Mouse (Mus musculus): ENCODE measurements around the gene Fam133b. TPM values are rescaled to one million over a fixed set of nuclear protein-coding genes. Genes with fewer than 3 reads are reported as not detected.

Fam133b gene
- polyA plus RNA-seq, 1 experiment from 2014 or later = 17.1 TPM

- Histone ChIP-seq H3K4me1 (ENCODE audit: control insufficient read depth in 2 of 2, insufficient read depth in 2 of 2, low read length in 2 of 2) (peaks cover 18 to 31% of the 10 kb centered on the region in 2 experiments), H3K9me3 (ENCODE audit: control insufficient read depth, low read length) (no peaks in the 10 kb centered on the region), H3K9ac (ENCODE audit: low read length) (no peak overlapping the region), H3K4me2 (ENCODE audit: low read length) (no peak overlapping the region), H3K4me3 (ENCODE audit: control insufficient read depth in 1 of 2, insufficient read depth in 1 of 2, low read depth in 1 of 2, low read length in 2 of 2) (no peak overlapping the region), H3K27me3 (ENCODE audit: control insufficient read depth, insufficient read depth, low read length) (no peaks in the 10 kb centered on the region), H3K36me3 (ENCODE audit: control insufficient read depth, insufficient read depth, low read length) (no peaks in the 10 kb centered on the region), H3K27ac (replicated peaks in 1 of 2; ENCODE audit: control insufficient read depth in 1 of 2, insufficient read depth in 1 of 2, low read depth in 2 of 2, low read length in 2 of 2) (peak overlapping the region; percentile 20 to 46; a peak in 3 of 4 replicates)
- peak; percentile 83 for ATAC-seq (ENCODE audit: insufficient number of reproducible peaks, insufficient read depth, low FRiP score, low read depth)
- WGBS = 33% methylated on average over 11 of the region's 11 CpGs
Observed at GRCm38 (mm10) chr5:3502610-3503350, 40.9 kb upstream of the Fam133b start.

GRCm38 (mm10) chr5:3503373-3503772 is 40.3 kb upstream of the Fam133b start:
- Histone ChIP-seq H3K4me2 (ENCODE audit: low read length) (no peak overlapping the region), H3K27ac (replicated peaks in 1 of 2; ENCODE audit: control insufficient read depth in 1 of 2, insufficient read depth in 1 of 2, low read depth in 2 of 2, low read length in 2 of 2) (peak overlapping the region; percentile 20 to 46; a peak in 1 of 4 replicates), H3K36me3 (ENCODE audit: control insufficient read depth, insufficient read depth, low read length) (no peaks in the 10 kb centered on the region), H3K4me1 (ENCODE audit: control insufficient read depth in 2 of 2, insufficient read depth in 2 of 2, low read length in 2 of 2) (peaks cover 18 to 31% of the 10 kb centered on the region in 2 experiments), H3K9ac (ENCODE audit: low read length) (no peak overlapping the region), H3K4me3 (ENCODE audit: control insufficient read depth in 1 of 2, insufficient read depth in 1 of 2, low read depth in 1 of 2, low read length in 2 of 2) (no peak overlapping the region), H3K9me3 (ENCODE audit: control insufficient read depth, low read length) (no peaks in the 10 kb centered on the region), H3K27me3 (ENCODE audit: control insufficient read depth, insufficient read depth, low read length) (no peaks in the 10 kb centered on the region)
- no peak for ATAC-seq (ENCODE audit: insufficient number of reproducible peaks, insufficient read depth, low FRiP score, low read depth)
- 72% methylated on average over 4 of the region's 4 CpGs for WGBS

- WGBS = 58% methylated on average over 9 of the region's 9 CpGs
- H3K4me3 ChIP-seq (ENCODE audit: control insufficient read depth in 1 of 2, insufficient read depth in 1 of 2, low read depth in 1 of 2, low read length in 2 of 2) = no peak overlapping the region
- H3K27me3 ChIP-seq (ENCODE audit: control insufficient read depth, insufficient read depth, low read length) = no peaks in the 10 kb centered on the region
- ATAC-seq (ENCODE audit: insufficient number of reproducible peaks, insufficient read depth, low FRiP score, low read depth) = no peak
- H3K4me2 ChIP-seq (ENCODE audit: low read length) = no peak overlapping the region
- peaks cover 18 to 31% of the 10 kb centered on the region in 2 experiments for H3K4me1 ChIP-seq (ENCODE audit: control insufficient read depth in 2 of 2, insufficient read depth in 2 of 2, low read length in 2 of 2)
- no peaks in the 10 kb centered on the region for H3K9me3 ChIP-seq (ENCODE audit: control insufficient read depth, low read length)
- no peak overlapping the region for H3K27ac ChIP-seq (replicated peaks in 1 of 2; ENCODE audit: control insufficient read depth in 1 of 2, insufficient read depth in 1 of 2, low read depth in 2 of 2, low read length in 2 of 2)
- H3K36me3 ChIP-seq (ENCODE audit: control insufficient read depth, insufficient read depth, low read length) = no peaks in the 10 kb centered on the region
- H3K9ac ChIP-seq (ENCODE audit: low read length) = no peak overlapping the region
Observed at GRCm38 (mm10) chr5:3503836-3504323, 39.8 kb upstream of the Fam133b start.

GRCm38 (mm10) chr5:3504453-3504852 is 39.2 kb upstream of the Fam133b start:
- Histone ChIP-seq H3K4me2 (ENCODE audit: low read length) (no peak overlapping the region), H3K9me3 (ENCODE audit: control insufficient read depth, low read length) (no peaks in the 10 kb centered on the region), H3K36me3 (ENCODE audit: control insufficient read depth, insufficient read depth, low read length) (no peaks in the 10 kb centered on the region), H3K9ac (ENCODE audit: low read length) (no peak overlapping the region), H3K27ac (replicated peaks in 1 of 2; ENCODE audit: control insufficient read depth in 1 of 2, insufficient read depth in 1 of 2, low read depth in 2 of 2, low read length in 2 of 2) (no peak overlapping the region), H3K4me3 (ENCODE audit: control insufficient read depth in 1 of 2, insufficient read depth in 1 of 2, low read depth in 1 of 2, low read length in 2 of 2) (no peak overlapping the region), H3K4me1 (ENCODE audit: control insufficient read depth in 2 of 2, insufficient read depth in 2 of 2, low read length in 2 of 2) (peaks cover 18 to 31% of the 10 kb centered on the region in 2 experiments), H3K27me3 (ENCODE audit: control insufficient read depth, insufficient read depth, low read length) (no peaks in the 10 kb centered on the region)
- 68% methylated on average over 4 of the region's 4 CpGs for WGBS
- no peak for ATAC-seq (ENCODE audit: insufficient number of reproducible peaks, insufficient read depth, low FRiP score, low read depth)

- 60% methylated on average over 2 of the region's 2 CpGs for WGBS
Observed at GRCm38 (mm10) chr5:3505553-3505952, 38.1 kb upstream of the Fam133b start.

GRCm38 (mm10) chr5:3508480-3509381 is 34.9 kb upstream of the Fam133b start:
- Histone ChIP-seq H3K27ac (replicated peaks in 1 of 2; ENCODE audit: control insufficient read depth in 1 of 2, insufficient read depth in 1 of 2, low read depth in 2 of 2, low read length in 2 of 2) (no peak overlapping the region), H3K4me3 (ENCODE audit: control insufficient read depth in 1 of 2, insufficient read depth in 1 of 2, low read depth in 1 of 2, low read length in 2 of 2) (no peak overlapping the region)
- ATAC-seq (ENCODE audit: insufficient number of reproducible peaks, insufficient read depth, low FRiP score, low read depth) = no peak

More at GRCm38 (mm10) chr5:3505553-3505952, 38.1 kb upstream of the Fam133b start:
- Histone ChIP-seq H3K9me3 (ENCODE audit: control insufficient read depth, low read length) (no peaks in the 10 kb centered on the region), H3K36me3 (ENCODE audit: control insufficient read depth, insufficient read depth, low read length) (no peaks in the 10 kb centered on the region), H3K27ac (replicated peaks in 1 of 2; ENCODE audit: control insufficient read depth in 1 of 2, insufficient read depth in 1 of 2, low read depth in 2 of 2, low read length in 2 of 2) (no peak overlapping the region), H3K4me1 (ENCODE audit: control insufficient read depth in 2 of 2, insufficient read depth in 2 of 2, low read length in 2 of 2) (peaks cover 18 to 31% of the 10 kb centered on the region in 2 experiments), H3K9ac (ENCODE audit: low read length) (no peak overlapping the region), H3K27me3 (ENCODE audit: control insufficient read depth, insufficient read depth, low read length) (no peaks in the 10 kb centered on the region), H3K4me3 (ENCODE audit: control insufficient read depth in 1 of 2, insufficient read depth in 1 of 2, low read depth in 1 of 2, low read length in 2 of 2) (no peak overlapping the region), H3K4me2 (ENCODE audit: low read length) (no peak overlapping the region)
- no peak for ATAC-seq (ENCODE audit: insufficient number of reproducible peaks, insufficient read depth, low FRiP score, low read depth)

GRCm38 (mm10) chr5:3509503-3509902 is 34.1 kb upstream of the Fam133b start:
- ATAC-seq (ENCODE audit: insufficient number of reproducible peaks, insufficient read depth, low FRiP score, low read depth) = no peak
- Histone ChIP-seq H3K4me3 (ENCODE audit: control insufficient read depth in 1 of 2, insufficient read depth in 1 of 2, low read depth in 1 of 2, low read length in 2 of 2) (no peak overlapping the region), H3K9ac (ENCODE audit: low read length) (no peak overlapping the region), H3K36me3 (ENCODE audit: control insufficient read depth, insufficient read depth, low read length) (no peaks in the 10 kb centered on the region), H3K27me3 (ENCODE audit: control insufficient read depth, insufficient read depth, low read length) (no peaks in the 10 kb centered on the region), H3K9me3 (ENCODE audit: control insufficient read depth, low read length) (no peaks in the 10 kb centered on the region), H3K4me1 (ENCODE audit: control insufficient read depth in 2 of 2, insufficient read depth in 2 of 2, low read length in 2 of 2) (peaks cover 3 to 4% of the 10 kb centered on the region in 2 experiments; a peak in 1 of 4 replicates), H3K27ac (replicated peaks in 1 of 2; ENCODE audit: control insufficient read depth in 1 of 2, insufficient read depth in 1 of 2, low read depth in 2 of 2, low read length in 2 of 2) (no peak overlapping the region), H3K4me2 (ENCODE audit: low read length) (no peak overlapping the region)
- WGBS = 83% methylated on average over 3 of the region's 3 CpGs

More at GRCm38 (mm10) chr5:3508480-3509381, 34.9 kb upstream of the Fam133b start:
- no peak overlapping the region for H3K9ac ChIP-seq (ENCODE audit: low read length)
- WGBS = 62% methylated on average over 7 of the region's 7 CpGs
- no peak overlapping the region for H3K4me2 ChIP-seq (ENCODE audit: low read length)
- H3K36me3 ChIP-seq (ENCODE audit: control insufficient read depth, insufficient read depth, low read length) = no peaks in the 10 kb centered on the region
- H3K27me3 ChIP-seq (ENCODE audit: control insufficient read depth, insufficient read depth, low read length) = no peaks in the 10 kb centered on the region
- peaks cover 3 to 6% of the 10 kb centered on the region in 2 experiments; a peak in 3 of 4 replicates for H3K4me1 ChIP-seq (ENCODE audit: control insufficient read depth in 2 of 2, insufficient read depth in 2 of 2, low read length in 2 of 2)
- H3K9me3 ChIP-seq (ENCODE audit: control insufficient read depth, low read length) = no peaks in the 10 kb centered on the region
